Mouse (Mus musculus) megakaryocyte progenitor cell, adult 5-6 weeks (primary cell): Measurements from ENCODE around the gene Cabp7. TPM values are rescaled to one million over a fixed set of nuclear protein-coding genes. Genes with fewer than 3 reads are reported as not detected.
A peak's percentile ranks its signal among the peaks of the same experiment; 100 is the strongest.

Experiments
- ATAC-seq: replicated peaks from 2 replicates; pipeline ENCODE4 v1.8.0; 2016; ENCODE audit warnings: mild to moderate bottlenecking, moderate TSS enrichment, inconsistent platforms; ENCODE audit not compliant: poor library complexity
- total RNA-seq, 2 experiments: library from RNA; stranded (forward) in 1 of 2; stranded (reverse) in 1 of 2; fragments of 157-497, 149-512 nt in 1 of 2; fragments of 200-1000 nt in 1 of 2; gene quantifications; 2 replicates each; pipeline versions ENCODE4 v1.2.3 to v1.2.4; 2015 to 2017

Gene Cabp7
- total RNA-seq, 2 experiments from 2014 or later: not detected

GRCm38 (mm10) chr11:4705178-4705577 lies 41.4 kb downstream of the Cabp7 start:
- no peak for ATAC-seq

- peak; percentile 97 for ATAC-seq
These were observed 42.3 kb downstream of the Cabp7 start, which contains the start of the genes Uqcr10 and Zmat5 for GRCm38 (mm10) chr11:4704072-4704964. Gene Uqcr10, minus strand, starts transcription at chr11:4704342. Gene Zmat5, plus strand, starts transcription at chr11:4704678.

GRCm38 (mm10) chr11:4703688-4704071 lies 42.9 kb downstream of the Cabp7 start:
- ATAC-seq: peak; percentile 3; the same call in 1 of the 2 replicates

- no peak for ATAC-seq
These were observed 45.9 kb downstream of the Cabp7 start for GRCm38 (mm10) chr11:4700726-4701125.

- ATAC-seq: peak; percentile 72
These were observed 49.3 kb downstream of the Cabp7 start for GRCm38 (mm10) chr11:4697043-4697983.

- ATAC-seq: no peak
These were observed 54.4 kb downstream of the Cabp7 start for GRCm38 (mm10) chr11:4692162-4692561.

- ATAC-seq: no peak
These were observed 55.4 kb downstream of the Cabp7 start for GRCm38 (mm10) chr11:4691213-4691612.

- ATAC-seq: no peak
These were observed 56.2 kb downstream of the Cabp7 start for GRCm38 (mm10) chr11:4690353-4690752.

GRCm38 (mm10) chr11:4688632-4689380 lies 57.8 kb downstream of the Cabp7 start:
- ATAC-seq: peak; percentile 58

GRCm38 (mm10) chr11:4687874-4688273 lies 58.7 kb downstream of the Cabp7 start:
- ATAC-seq: no peak

- ATAC-seq: no peak
These were observed 59.6 kb downstream of the Cabp7 start for GRCm38 (mm10) chr11:4687027-4687426.

Other genes starting within 250 kb of the Cabp7 start
- 31.2 and 32.4 TPM in 2 replicates for gene Mtmr3, start 151.9 kb downstream of the Cabp7 start, total RNA-seq (2015)
- gene Mtmr3, start 151.9 kb downstream of the Cabp7 start, total RNA-seq (2017): 54.5 and 59.0 TPM in 2 replicates
- gene Gm11032, start 126.7 kb downstream of the Cabp7 start, total RNA-seq (2015): not detected in 2 replicates
- not detected in 2 replicates for gene Gm11032, start 126.7 kb downstream of the Cabp7 start, total RNA-seq (2017)
- gene Ascc2, start 109.0 kb downstream of the Cabp7 start, total RNA-seq (2015): 15.3 and 19.6 TPM in 2 replicates
- 16.2 and 23.7 TPM in 2 replicates for gene Ascc2, start 109.0 kb downstream of the Cabp7 start, total RNA-seq (2017)
- 195 and 210 TPM in 2 replicates for gene Uqcr10, start 42.4 kb downstream of the Cabp7 start, total RNA-seq (2015)
- gene Uqcr10, start 42.4 kb downstream of the Cabp7 start, total RNA-seq (2017): 126 and 138 TPM in 2 replicates
- 38.8 and 40.6 TPM in 2 replicates for gene Zmat5, start 42.1 kb downstream of the Cabp7 start, total RNA-seq (2015)
- gene Zmat5, start 42.1 kb downstream of the Cabp7 start, total RNA-seq (2017): 8.2 and 10.8 TPM in 2 replicates
- 17.4 and 17.9 TPM in 2 replicates for gene Nf2, start 102.8 kb upstream of the Cabp7 start, total RNA-seq (2015)
- 48.1 and 64.9 TPM in 2 replicates for gene Nf2, start 102.8 kb upstream of the Cabp7 start, total RNA-seq (2017)
- 12.0 and 13.7 TPM in 2 replicates for gene Nipsnap1, start 127.2 kb upstream of the Cabp7 start, total RNA-seq (2015)
- 20.5 and 21.5 TPM in 2 replicates for gene Nipsnap1, start 127.2 kb upstream of the Cabp7 start, total RNA-seq (2017)
- 19.7 and 20.7 TPM in 2 replicates for gene Thoc5, start 148.5 kb upstream of the Cabp7 start, total RNA-seq (2015)
- gene Thoc5, start 148.5 kb upstream of the Cabp7 start, total RNA-seq (2017): 51.9 and 56.1 TPM in 2 replicates
- gene Nefh, start 201.3 kb upstream of the Cabp7 start, total RNA-seq (2015): 4.6 and 8.0 TPM in 2 replicates
- gene Nefh, start 201.3 kb upstream of the Cabp7 start, total RNA-seq (2017): 3.5 and 6.0 TPM in 2 replicates
- gene Ap1b1, start 240.0 kb upstream of the Cabp7 start, total RNA-seq (2015): 29.3 and 36.5 TPM in 2 replicates
- 39.2 and 41.6 TPM in 2 replicates for gene Ap1b1, start 240.0 kb upstream of the Cabp7 start, total RNA-seq (2017)